Mouse (Mus musculus) MEL (cell line): Measurements from ENCODE around the gene Ugt1a9. TPM values are rescaled to one million over a fixed set of nuclear protein-coding genes. Genes with fewer than 3 reads are reported as not detected.

Experiments used
- DNase-seq: peaks from one replicate; pipeline ENCODE4 v3.0.0; 2011; ENCODE audit warnings: low read depth, low spot score
- H3K27ac ChIP-seq: 2 replicates; pipeline ENCODE4 v1.5.1; 2012; ENCODE audit warnings: low read depth, mild to moderate bottlenecking, control low read depth, low read length, moderate library complexity; ENCODE audit not compliant: control insufficient read depth
- H3K27me3 ChIP-seq, 2 experiments: fragments of 150-350 bp in 1 of 2; sonication (generic) in 1 of 2; 2 replicates each; pipeline ENCODE4 v1.6.1; 2012; ENCODE audit warnings: low read length in 2 of 2, mild to moderate bottlenecking in 2 of 2, improper control_type of control experiment in 1 of 2, moderate library complexity in 1 of 2; ENCODE audit not compliant: insufficient read depth in 2 of 2, control insufficient read depth in 1 of 2
- H3K36me3 ChIP-seq, 2 experiments: 2 replicates each; pipeline ENCODE4 v1.6.1; 2012 to 2014; ENCODE audit warnings: low read length in 2 of 2, improper control_type of control experiment in 1 of 2, inconsistent platforms in 1 of 2, mild to moderate bottlenecking in 1 of 2; ENCODE audit not compliant: insufficient read depth in 2 of 2, control insufficient read depth in 1 of 2
- H3K4me1 ChIP-seq, 2 experiments: fragments of 150-350 bp in 1 of 2; sonication (generic) in 1 of 2; 2 replicates each; pipeline ENCODE4 v1.6.1; 2012; ENCODE audit warnings: low read length in 2 of 2, improper control_type of control experiment in 1 of 2, mild to moderate bottlenecking in 1 of 2; ENCODE audit not compliant: insufficient read depth in 2 of 2, control insufficient read depth in 1 of 2
- H3K4me3 ChIP-seq, 2 experiments: fragments of 150-350 bp in 1 of 2; sonication (generic) in 1 of 2; 2 replicates each; pipeline ENCODE4 v1.5.1; 2012; ENCODE audit warnings: low read depth in 2 of 2, low read length in 2 of 2, mild to moderate bottlenecking in 2 of 2, moderate library complexity in 2 of 2, control low read depth in 1 of 2, improper control_type of control experiment in 1 of 2; ENCODE audit not compliant: control insufficient read depth in 1 of 2, insufficient read depth in 1 of 2
- H3K79me2 ChIP-seq: 2 replicates; pipeline ENCODE4 v1.6.1; 2012; ENCODE audit warnings: mild to moderate bottlenecking, low read length, moderate library complexity; ENCODE audit not compliant: control insufficient read depth, poor library complexity, insufficient read depth
- H3K9ac ChIP-seq: 2 replicates; pipeline ENCODE4 v1.6.1; 2012; ENCODE audit warnings: low read depth, mild to moderate bottlenecking, control low read depth, low read length, moderate library complexity; ENCODE audit not compliant: control insufficient read depth, poor library complexity, severe bottlenecking
- H3K9me3 ChIP-seq: fragments of 150-350 bp; sonication (generic); replicated peaks from 2 replicates; pipeline ENCODE4 v1.6.1; 2012; ENCODE audit warnings: mild to moderate bottlenecking, low read length, improper control_type of control experiment, moderate library complexity; ENCODE audit not compliant: insufficient read depth
- E2F4 ChIP-seq: IDR thresholded peaks from 2 replicates; pipeline ENCODE4 v1.6.1; 2011; ENCODE audit warnings: low read depth, low read length, improper control_type of control experiment, borderline replicate concordance
- EP300 ChIP-seq, 2 experiments: IDR thresholded peaks; 2 replicates each; pipeline ENCODE4 v1.6.1; 2011; ENCODE audit warnings: improper control_type of control experiment in 2 of 2, low read length in 2 of 2, low read depth in 1 of 2, mild to moderate bottlenecking in 1 of 2
- GATA1 ChIP-seq: IDR thresholded peaks from 2 replicates; pipeline ENCODE4 v1.6.1; 2011; ENCODE audit warnings: low read depth, low read length, improper control_type of control experiment
- HCFC1 ChIP-seq: IDR thresholded peaks from 2 replicates; pipeline ENCODE4 v1.6.1; 2012; ENCODE audit warnings: low read depth, mild to moderate bottlenecking, inconsistent platforms, low read length, improper control_type of control experiment, moderate library complexity
- JUND ChIP-seq: IDR thresholded peaks from 2 replicates; pipeline ENCODE4 v1.6.1; 2011; ENCODE audit warnings: low read depth, mild to moderate bottlenecking, improper control_type of control experiment, low read length
- KAT2A ChIP-seq: conservative IDR thresholded peaks from 2 replicates; pipeline ENCODE4 v1.6.1; 2012; ENCODE audit warnings: low read depth, low read length, improper control_type of control experiment, inconsistent platforms
- MXI1 ChIP-seq: IDR thresholded peaks from 2 replicates; pipeline ENCODE4 v1.6.1; 2011; ENCODE audit warnings: mild to moderate bottlenecking, low read depth, low read length, improper control_type of control experiment
- MYB ChIP-seq: IDR thresholded peaks from 2 replicates; pipeline ENCODE4 v1.6.1; 2011; ENCODE audit warnings: mild to moderate bottlenecking, low read depth, low read length, improper control_type of control experiment
- MYC ChIP-seq: IDR thresholded peaks from 2 replicates; pipeline ENCODE4 v1.6.1; 2011; ENCODE audit warnings: low read depth, mild to moderate bottlenecking, low read length, improper control_type of control experiment, moderate library complexity
- POLR2A ChIP-seq, 2 experiments: IDR thresholded peaks; 2 replicates each; pipeline ENCODE4 v1.6.1; 2011 to 2012; ENCODE audit warnings: low read length in 2 of 2, mild to moderate bottlenecking in 2 of 2, control low read depth in 1 of 2, improper control_type of control experiment in 1 of 2, low read depth in 1 of 2, moderate library complexity in 1 of 2; ENCODE audit not compliant: control insufficient read depth in 1 of 2, insufficient read depth in 1 of 2, poor library complexity in 1 of 2
- POLR2AphosphoS2 ChIP-seq: IDR thresholded peaks from 2 replicates; pipeline ENCODE4 v1.6.1; 2011; ENCODE audit warnings: low read length, improper control_type of control experiment
- RCOR1 ChIP-seq: IDR thresholded peaks from 2 replicates; pipeline ENCODE4 v1.6.1; 2012; ENCODE audit warnings: low read depth, mild to moderate bottlenecking, inconsistent platforms, low read length, improper control_type of control experiment
- TAL1 ChIP-seq: IDR thresholded peaks from 2 replicates; pipeline ENCODE4 v1.6.1; 2012; ENCODE audit warnings: mild to moderate bottlenecking, inconsistent platforms, low read length, moderate library complexity, mixed read lengths
- TBP ChIP-seq: IDR thresholded peaks from 2 replicates; pipeline ENCODE4 v1.8.0; 2011; ENCODE audit warnings: low read depth, low read length, improper control_type of control experiment
- ZKSCAN1 ChIP-seq: IDR thresholded peaks from 2 replicates; pipeline ENCODE4 v1.6.1; 2012; ENCODE audit warnings: low read depth, mild to moderate bottlenecking, inconsistent platforms, low read length, improper control_type of control experiment, moderate library complexity
- ZMIZ1 ChIP-seq: IDR thresholded peaks from 2 replicates; pipeline ENCODE4 v1.6.1; 2012; ENCODE audit warnings: low read depth, mild to moderate bottlenecking, inconsistent platforms, low read length, improper control_type of control experiment, moderate library complexity
- ZNF384 ChIP-seq: IDR thresholded peaks from 2 replicates; pipeline ENCODE4 v1.6.1; 2012; ENCODE audit warnings: low read depth, mild to moderate bottlenecking, inconsistent platforms, low read length, improper control_type of control experiment
- polyA plus RNA-seq, 2 experiments: library from polyadenylated mRNA; stranded (reverse) in 1 of 2; unstranded in 1 of 2; fragments of >175 nt in 1 of 2; fragments of >200 nt in 1 of 2; gene quantifications; 2 replicates each; pipeline versions ENCODE4 v1.2.1 to v1.2.4; 2012; ENCODE audit warnings: low replicate concordance in 2 of 2, low read depth in 1 of 2; ENCODE audit not compliant: insufficient read length in 2 of 2, insufficient read depth in 1 of 2, missing spikeins in 1 of 2
- total RNA-seq: library from RNA; depleted of rRNA; stranded (reverse); fragments of 300-350 nt; gene quantifications from 2 replicates; pipeline ENCODE4 v1.2.3, GENCODE M21; 2012

Ugt1a9 gene
- total and polyA plus RNA-seq, 3 experiments: not detected

DNA sequence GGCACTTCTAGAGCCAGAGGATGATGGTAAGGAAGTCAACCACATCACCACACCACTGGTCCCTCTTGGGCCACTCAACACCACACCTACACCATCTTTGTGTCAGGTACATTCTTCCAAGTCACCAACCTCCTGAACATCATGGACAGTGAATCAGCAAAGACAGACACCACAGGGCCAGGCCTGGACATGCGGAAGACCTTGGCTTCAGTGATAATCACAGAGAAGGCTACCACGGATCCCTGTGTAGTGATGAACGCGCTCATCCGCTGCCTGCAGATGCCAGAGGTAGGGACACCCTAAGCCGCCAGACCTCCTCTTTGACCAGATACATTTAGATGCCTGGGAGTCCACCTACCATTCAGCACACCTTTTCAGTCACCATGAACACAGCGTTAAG lies 157.5 kb downstream of the Ugt1a9 start:
- H3K27ac ChIP-seq: no peak overlapping the region
- H3K27me3 ChIP-seq: no peaks in the 10 kb centered on the region
- no peaks in the 10 kb centered on the region for H3K79me2 ChIP-seq
- H3K4me1 ChIP-seq: no peaks in the 10 kb centered on the region
- no peaks in the 10 kb centered on the region for H3K9me3 ChIP-seq
- 0 out of 2 replicates have a peak, but pooled peaks have one; percentile 2 for TF ChIP-seq TAL1
- no peak for TF ChIP-seq ZKSCAN1
- no peak overlapping the region for H3K4me3 ChIP-seq
- no peak overlapping the region for H3K9ac ChIP-seq
- no peaks in the 10 kb centered on the region for H3K36me3 ChIP-seq
- DNase-seq: no peak

DNA sequence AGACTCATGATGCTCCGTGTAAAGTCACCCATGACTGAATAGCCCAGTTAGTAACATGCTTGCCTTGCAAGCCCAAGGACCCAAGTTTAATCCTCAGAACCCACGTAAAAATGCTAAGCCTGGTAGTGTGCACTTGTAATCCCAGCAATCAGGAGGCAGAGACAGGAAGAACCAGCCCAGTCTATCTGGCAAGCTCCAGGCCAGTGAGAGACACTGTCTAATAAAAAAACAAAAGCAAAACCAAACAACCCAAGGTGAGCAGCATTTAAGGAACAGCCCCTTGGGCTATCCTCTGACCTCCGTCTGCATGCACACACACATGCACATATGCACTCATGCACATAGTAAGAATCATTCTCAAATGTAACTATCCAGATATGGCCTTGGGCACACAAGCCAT lies 159.0 kb downstream of the Ugt1a9 start:
- TF ChIP-seq E2F4 (no peak), GATA1 (no peak), TAL1 (0 out of 2 replicates have a peak, but pooled peaks have one; percentile 1), ZNF384 (no peak), POLR2A (IDR thresholded peaks at IDR 0.05; ENCODE audit: control insufficient read depth in 1 of 2, insufficient read depth in 1 of 2, low read depth in 1 of 2, low read length in 2 of 2, poor library complexity in 1 of 2) (no peak), JUND (no peak), EP300 (IDR thresholded peaks at IDR 0.05; ENCODE audit: low read depth in 1 of 2, low read length in 2 of 2) (no peak), MYC (no peak)
- H3K27ac ChIP-seq: no peak overlapping the region
- no peak for DNase-seq
- no peaks in the 10 kb centered on the region for H3K36me3 ChIP-seq
- no peaks in the 10 kb centered on the region for H3K9me3 ChIP-seq
- H3K4me3 ChIP-seq: no peak overlapping the region
- no peaks in the 10 kb centered on the region for H3K79me2 ChIP-seq
- H3K4me1 ChIP-seq: no peaks in the 10 kb centered on the region
- no peaks in the 10 kb centered on the region for H3K27me3 ChIP-seq
- H3K9ac ChIP-seq: no peak overlapping the region

DNA sequence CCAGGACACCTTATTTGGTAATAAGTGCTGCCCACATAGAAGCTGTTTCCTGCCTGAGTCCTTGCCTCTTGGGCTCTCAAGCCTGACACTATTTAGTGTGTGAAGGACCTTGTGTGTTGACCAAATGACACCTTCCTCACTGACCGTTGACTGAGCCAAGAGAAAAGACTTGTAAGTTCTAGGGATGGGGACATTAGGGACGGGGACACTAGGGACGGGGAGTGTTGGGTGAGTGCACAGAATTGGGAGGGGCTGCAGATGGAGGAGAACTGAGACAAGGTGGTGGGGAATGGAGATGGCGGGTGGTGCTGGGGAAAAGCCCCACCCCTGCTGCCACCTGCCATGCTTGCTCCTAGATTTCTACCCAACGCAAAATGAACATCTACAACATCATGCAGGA lies 159.4 kb downstream of the Ugt1a9 start:
- Histone ChIP-seq H3K36me3 (no peaks in the 10 kb centered on the region), H3K27me3 (no peaks in the 10 kb centered on the region), H3K79me2 (no peaks in the 10 kb centered on the region), H3K4me1 (no peaks in the 10 kb centered on the region), H3K9me3 (no peaks in the 10 kb centered on the region), H3K9ac (no peak overlapping the region), H3K4me3 (no peak overlapping the region), H3K27ac (no peak overlapping the region)
- TF ChIP-seq TAL1: 0 out of 2 replicates have a peak, but pooled peaks have one; percentile 1
- no peak for TF ChIP-seq MXI1
- DNase-seq: no peak

DNA sequence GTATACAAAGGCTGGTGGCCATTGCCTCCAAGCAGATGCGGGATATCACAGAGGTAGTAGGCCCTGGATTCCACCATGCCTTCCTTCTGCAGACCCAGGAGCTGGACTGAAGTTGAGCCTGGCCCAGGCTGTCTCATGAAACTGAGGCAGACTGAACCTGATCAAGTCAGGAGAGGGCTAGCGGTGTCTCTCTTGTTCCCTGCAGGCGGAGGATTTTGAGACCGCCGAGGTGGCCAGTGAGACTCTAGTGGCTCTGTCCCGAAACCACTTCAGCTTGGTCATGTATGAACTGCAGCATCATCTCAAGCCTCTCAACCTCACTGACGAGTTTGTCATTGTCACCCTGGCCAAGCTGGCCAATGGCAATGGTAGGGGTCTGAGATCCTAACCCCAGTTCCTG lies 159.8 kb downstream of the Ugt1a9 start:
- Histone ChIP-seq H3K27ac (no peak overlapping the region), H3K4me3 (no peak overlapping the region), H3K4me1 (no peaks in the 10 kb centered on the region), H3K79me2 (no peaks in the 10 kb centered on the region)
- TF ChIP-seq TAL1 (no peak), RCOR1 (no peak), POLR2AphosphoS2 (no peak), KAT2A (no peak), ZMIZ1 (no peak), MYB (no peak), TBP (no peak), HCFC1 (no peak)
- TF ChIP-seq, all 39 proteins: peak for 0
- Histone ChIP-seq H3K36me3 (no peaks in the 10 kb centered on the region), H3K9me3 (no peaks in the 10 kb centered on the region), H3K27me3 (no peaks in the 10 kb centered on the region), H3K9ac (no peak overlapping the region)
- no peak for DNase-seq
